Mouse (Mus musculus): ENCODE data around the gene Mapk8.
"Not testable (repeated sequence)": the region's sequence is repeated elsewhere in the genome, so short reads cannot be mapped to it uniquely, and the experiment has no call there.

The Mapk8 gene

GRCm38 (mm10) chr14:33447027-33447569, at the start of gene Mapk8:
Mapk8 (minus strand) TSS chr14:33447158.
- DNase-seq (ENCODE audit: low read depth, low spot score): peak; percentile 71

- no peak for DNase-seq (ENCODE audit: low read depth, low spot score)
These were observed 48.3 kb upstream of the Mapk8 start for GRCm38 (mm10) chr14:33495226-33495625.

- DNase-seq (ENCODE audit: low read depth, low spot score): no peak
These were observed 41.0 kb upstream of the Mapk8 start for GRCm38 (mm10) chr14:33487805-33488550.

- DNase-seq (ENCODE audit: low read depth, low spot score): no peak
These were observed 35.0 kb upstream of the Mapk8 start for GRCm38 (mm10) chr14:33481991-33482390.

- DNase-seq (ENCODE audit: low read depth, low spot score): no peak
These were observed 29.3 kb upstream of the Mapk8 start for GRCm38 (mm10) chr14:33476094-33476760.

GRCm38 (mm10) chr14:33474461-33474860, 27.5 kb upstream of the Mapk8 start:
- DNase-seq (ENCODE audit: low read depth, low spot score): no peak

- DNase-seq (ENCODE audit: low read depth, low spot score): no peak
These were observed 24.4 kb upstream of the Mapk8 start, which contains the start of gene Frmpd2 for GRCm38 (mm10) chr14:33471331-33471730. Frmpd2 (plus strand) TSS chr14:33471696.

GRCm38 (mm10) chr14:33467766-33468165, 20.8 kb upstream of the Mapk8 start:
- DNase-seq (ENCODE audit: low read depth, low spot score): no peak

- no peak for DNase-seq (ENCODE audit: low read depth, low spot score)
These were observed 16.7 kb upstream of the Mapk8 start for GRCm38 (mm10) chr14:33463658-33464057.

GRCm38 (mm10) chr14:33450331-33450730, 3.4 kb upstream of the Mapk8 start:
- DNase-seq (ENCODE audit: low read depth, low spot score): no peak

GRCm38 (mm10) chr14:33449296-33449840, 2.4 kb upstream of the Mapk8 start:
- DNase-seq (ENCODE audit: low read depth, low spot score): no peak

- DNase-seq (ENCODE audit: low read depth, low spot score): no peak
These were observed 1.3 kb upstream of the Mapk8 start for GRCm38 (mm10) chr14:33448276-33448675.

GRCm38 (mm10) chr14:33446561-33447023, 366 bp downstream of the Mapk8 start:
- no peak for DNase-seq (ENCODE audit: low read depth, low spot score)

GRCm38 (mm10) chr14:33445962-33446361, 996 bp downstream of the Mapk8 start:
- DNase-seq (ENCODE audit: low read depth, low spot score): no peak

GRCm38 (mm10) chr14:33443780-33444179, 3.2 kb downstream of the Mapk8 start:
- no peak for DNase-seq (ENCODE audit: low read depth, low spot score)

GRCm38 (mm10) chr14:33432485-33432884, 14.5 kb downstream of the Mapk8 start:
- not testable (repeated sequence) for DNase-seq (ENCODE audit: low read depth, low spot score)

GRCm38 (mm10) chr14:33424124-33424523, 22.8 kb downstream of the Mapk8 start:
- DNase-seq (ENCODE audit: low read depth, low spot score): no peak

GRCm38 (mm10) chr14:33423003-33423402, 24.0 kb downstream of the Mapk8 start:
- DNase-seq (ENCODE audit: low read depth, low spot score): no peak

GRCm38 (mm10) chr14:33418311-33418909, 28.5 kb downstream of the Mapk8 start:
- no peak for DNase-seq (ENCODE audit: low read depth, low spot score)

- DNase-seq (ENCODE audit: low read depth, low spot score): no peak
These were observed 31.2 kb downstream of the Mapk8 start for GRCm38 (mm10) chr14:33415746-33416145.

- no peak for DNase-seq (ENCODE audit: low read depth, low spot score)
These were observed 44.6 kb downstream of the Mapk8 start for GRCm38 (mm10) chr14:33402331-33402730.

- no peak for DNase-seq (ENCODE audit: low read depth, low spot score)
These were observed 46.9 kb downstream of the Mapk8 start for GRCm38 (mm10) chr14:33400019-33400418.
